Mouse (Mus musculus) heart, embryonic 10.5 days (tissue): ENCODE measurements around the gene Rpusd3. TPM values are rescaled to one million over a fixed set of nuclear protein-coding genes. Genes with fewer than 3 reads are reported as not detected.
A peak's percentile ranks its signal among the peaks of the same experiment; 100 is the strongest.

Experiments used
- DNase-seq: peaks from one replicate; pipeline ENCODE4 v3.0.0-alpha.2; 2017; ENCODE audit warnings: low spot score
- H3K27ac ChIP-seq: fragments of 300-500 bp; sonication (generic); 2 replicates; pipeline ENCODE4 v1.5.1; 2016; ENCODE audit warnings: mild to moderate bottlenecking
- H3K27me3 ChIP-seq: fragments of 300-500 bp; sonication (generic); 2 replicates; pipeline ENCODE4 v1.6.1; 2016; ENCODE audit warnings: mild to moderate bottlenecking; ENCODE audit not compliant: poor library complexity, insufficient read depth, severe bottlenecking
- H3K36me3 ChIP-seq: fragments of 300-500 bp; sonication (generic); 2 replicates; pipeline ENCODE4 v1.6.1; 2016; ENCODE audit warnings: mild to moderate bottlenecking, moderate library complexity
- H3K4me1 ChIP-seq: fragments of 300-500 bp; sonication (generic); 2 replicates; pipeline ENCODE4 v1.6.1; 2016; ENCODE audit warnings: mild to moderate bottlenecking
- H3K4me3 ChIP-seq: fragments of 300-500 bp; sonication (generic); 2 replicates; pipeline ENCODE4 v1.5.1; 2016; ENCODE audit warnings: mild to moderate bottlenecking, moderate library complexity
- H3K9me3 ChIP-seq: fragments of 300-500 bp; sonication (generic); 2 replicates; pipeline ENCODE4 v1.6.1; 2016; ENCODE audit warnings: mild to moderate bottlenecking, moderate library complexity
- WGBS: fragments of 180-500 bp; shearing (Covaris S2); methylation state at CpG from one replicate; pipeline ENCODE4 v1.1.7; 2016; 5-methylcytosine and 5-hydroxymethylcytosine counted together
- polyA plus RNA-seq: library from polyadenylated mRNA; unstranded; fragments of >200 nt; fragmentation: Nextera tagmentation; extraction: Ambion mirVana; gene quantifications from 2 replicates; pipeline ENCODE4 v1.2.1, GENCODE M21; 2016

Rpusd3 gene
- 23.4 and 26.1 TPM in 2 replicates for polyA plus RNA-seq

- H3K4me3 ChIP-seq = peak within 1 kb of the TSS; percentile 74
- H3K27me3 ChIP-seq = no peaks in the 10 kb centered on the region
- WGBS = under 1% methylated on average over 25 of the region's 25 CpGs
- H3K27ac ChIP-seq = peak within 1 kb of the TSS; percentile 84
- peaks cover 25% of the 10 kb centered on the region for H3K36me3 ChIP-seq
- peaks cover 13% of the 10 kb centered on the region for H3K4me1 ChIP-seq
- no peaks in the 10 kb centered on the region for H3K9me3 ChIP-seq
- DNase-seq = peak; percentile 97
These were observed at the start of gene Rpusd3 for GRCm38 (mm10) chr6:113419199-113419587. TSS of gene Rpusd3 (minus strand) at chr6:113419340.

- Histone ChIP-seq H3K9me3 (no peaks in the 10 kb centered on the region), H3K4me1 (peaks cover 31% of the 10 kb centered on the region), H3K27ac (no peak overlapping the region), H3K4me3 (no peak overlapping the region), H3K36me3 (no peaks in the 10 kb centered on the region), H3K27me3 (peaks cover 79% of the 10 kb centered on the region)
- 61% methylated on average over 3 of the region's 3 CpGs for WGBS
- no peak for DNase-seq
These were observed 49.4 kb upstream of the Rpusd3 start for GRCm38 (mm10) chr6:113468512-113468911.

GRCm38 (mm10) chr6:113465602-113466001, 46.5 kb upstream of the Rpusd3 start:
- WGBS = 53% methylated on average over 5 of the region's 5 CpGs
- Histone ChIP-seq H3K36me3 (no peaks in the 10 kb centered on the region), H3K4me1 (peaks cover 15% of the 10 kb centered on the region), H3K27ac (no peak overlapping the region), H3K9me3 (no peaks in the 10 kb centered on the region), H3K4me3 (no peak overlapping the region), H3K27me3 (peaks cover 55% of the 10 kb centered on the region)
- DNase-seq = no peak

GRCm38 (mm10) chr6:113464040-113464439, 44.9 kb upstream of the Rpusd3 start:
- peaks cover 2% of the 10 kb centered on the region for H3K4me1 ChIP-seq
- peaks cover 41% of the 10 kb centered on the region; the same call in 1 of the 2 replicates for H3K27me3 ChIP-seq
- no peak for DNase-seq
- WGBS = 71% methylated on average over 7 of the region's 7 CpGs
- no peak overlapping the region for H3K27ac ChIP-seq
- no peaks in the 10 kb centered on the region for H3K9me3 ChIP-seq
- H3K4me3 ChIP-seq = no peak overlapping the region
- no peaks in the 10 kb centered on the region for H3K36me3 ChIP-seq

- Histone ChIP-seq H3K27me3 (peaks cover 9% of the 10 kb centered on the region; the same call in 1 of the 2 replicates), H3K9me3 (no peaks in the 10 kb centered on the region), H3K36me3 (no peaks in the 10 kb centered on the region), H3K4me1 (peaks cover 11% of the 10 kb centered on the region; the same call in 1 of the 2 replicates), H3K4me3 (no peak overlapping the region), H3K27ac (no peak overlapping the region)
- no peak for DNase-seq
- WGBS = 47% methylated on average over 10 of the region's 10 CpGs
These were observed 39.5 kb upstream of the Rpusd3 start for GRCm38 (mm10) chr6:113458635-113459034.

- H3K27ac ChIP-seq = no peak within 1 kb of the TSS
- WGBS = 66% methylated on average over 10 of the region's 10 CpGs
- peaks cover 9% of the 10 kb centered on the region; the same call in 1 of the 2 replicates for H3K27me3 ChIP-seq
- no peak within 1 kb of the TSS for H3K4me3 ChIP-seq
- H3K9me3 ChIP-seq = no peaks in the 10 kb centered on the region
- peaks cover 11% of the 10 kb centered on the region; the same call in 1 of the 2 replicates for H3K4me1 ChIP-seq
- H3K36me3 ChIP-seq = no peaks in the 10 kb centered on the region
- no peak for DNase-seq
These were observed 38.9 kb upstream of the Rpusd3 start, which contains the start of gene Il17re for GRCm38 (mm10) chr6:113457952-113458534. TSS of gene Il17re (plus strand) at chr6:113458484.

- DNase-seq = no peak
- Histone ChIP-seq H3K27ac (no peak overlapping the region), H3K4me3 (no peak overlapping the region), H3K9me3 (no peaks in the 10 kb centered on the region), H3K27me3 (peaks cover 9% of the 10 kb centered on the region; the same call in 1 of the 2 replicates), H3K36me3 (no peaks in the 10 kb centered on the region), H3K4me1 (peaks cover 11% of the 10 kb centered on the region; the same call in 1 of the 2 replicates)
- 48% methylated on average over 5 of the region's 5 CpGs for WGBS
These were observed 35.9 kb upstream of the Rpusd3 start for GRCm38 (mm10) chr6:113455007-113455406.

GRCm38 (mm10) chr6:113451839-113452238, 32.7 kb upstream of the Rpusd3 start:
- no peak overlapping the region for H3K27ac ChIP-seq
- no peak for DNase-seq
- no peaks in the 10 kb centered on the region for H3K9me3 ChIP-seq
- H3K36me3 ChIP-seq = peaks cover 24% of the 10 kb centered on the region
- H3K4me3 ChIP-seq = no peak overlapping the region
- 81% methylated on average over 2 of the region's 2 CpGs for WGBS
- no peaks in the 10 kb centered on the region for H3K27me3 ChIP-seq
- H3K4me1 ChIP-seq = 0 out of 2 replicates have a peak, but pooled peaks cover 4% of the 10 kb centered on the region

- Histone ChIP-seq H3K36me3 (peaks cover 38% of the 10 kb centered on the region), H3K27me3 (no peaks in the 10 kb centered on the region), H3K4me1 (peaks cover 10% of the 10 kb centered on the region), H3K27ac (no peak overlapping the region), H3K4me3 (no peak overlapping the region), H3K9me3 (no peaks in the 10 kb centered on the region)
- 92% methylated on average over 4 of the region's 4 CpGs for WGBS
- no peak for DNase-seq
These were observed 28.5 kb upstream of the Rpusd3 start for GRCm38 (mm10) chr6:113447639-113448038.

- WGBS = 88% methylated on average over 8 of the region's 8 CpGs
- no peak for DNase-seq
- Histone ChIP-seq H3K36me3 (peaks cover 38% of the 10 kb centered on the region), H3K9me3 (no peaks in the 10 kb centered on the region), H3K4me3 (no peak overlapping the region), H3K27ac (no peak overlapping the region), H3K4me1 (peaks cover 13% of the 10 kb centered on the region), H3K27me3 (no peaks in the 10 kb centered on the region)
These were observed 25.2 kb upstream of the Rpusd3 start for GRCm38 (mm10) chr6:113444207-113444965.

- no peak for DNase-seq
- Histone ChIP-seq H3K27ac (peak overlapping the region; percentile 95), H3K4me3 (peak overlapping the region; percentile 95), H3K9me3 (no peaks in the 10 kb centered on the region), H3K36me3 (peaks cover 26% of the 10 kb centered on the region), H3K27me3 (no peaks in the 10 kb centered on the region), H3K4me1 (peaks cover 13% of the 10 kb centered on the region)
- WGBS = 46% methylated on average over 12 of the region's 12 CpGs
These were observed 24.0 kb upstream of the Rpusd3 start for GRCm38 (mm10) chr6:113443091-113443490.

GRCm38 (mm10) chr6:113442442-113443090, 23.4 kb upstream of the Rpusd3 start, which contains the start of gene Jagn1:
TSS of gene Jagn1 (plus strand) at chr6:113442569.
- Histone ChIP-seq H3K9me3 (no peaks in the 10 kb centered on the region), H3K27ac (peak within 1 kb of the TSS; percentile 95), H3K4me1 (peaks cover 13% of the 10 kb centered on the region), H3K4me3 (peak within 1 kb of the TSS; percentile 95), H3K27me3 (no peaks in the 10 kb centered on the region), H3K36me3 (peaks cover 20% of the 10 kb centered on the region)
- under 1% methylated on average over 45 of the region's 45 CpGs for WGBS
- peak; percentile 95 for DNase-seq

- peak overlapping the region; percentile 95 for H3K27ac ChIP-seq
- no peaks in the 10 kb centered on the region for H3K9me3 ChIP-seq
- H3K27me3 ChIP-seq = no peaks in the 10 kb centered on the region
- peak overlapping the region; percentile 95 for H3K4me3 ChIP-seq
- no peak for DNase-seq
- peaks cover 13% of the 10 kb centered on the region for H3K4me1 ChIP-seq
- peaks cover 15% of the 10 kb centered on the region for H3K36me3 ChIP-seq
- WGBS = 42% methylated on average over 9 of the region's 9 CpGs
These were observed 22.9 kb upstream of the Rpusd3 start for GRCm38 (mm10) chr6:113442087-113442441.
